Mouse (Mus musculus): Measurements from ENCODE around the gene Rybp. TPM values are rescaled to one million over a fixed set of nuclear protein-coding genes. Genes with fewer than 3 reads are reported as not detected.

Gene Rybp
- polyA plus RNA-seq, 1 experiment, result 5.4 TPM

- TF ChIP-seq GATA1 (IDR thresholded peaks at IDR 0.05; ENCODE audit: low read length), result no peak
These were observed 73.0 kb downstream of the Rybp start for GRCm38 (mm10) chr6:100214132-100214913.

GRCm38 (mm10) chr6:100213596-100213995, 73.7 kb downstream of the Rybp start:
- no peak for TF ChIP-seq GATA1 (IDR thresholded peaks at IDR 0.05; ENCODE audit: low read length)

DNA sequence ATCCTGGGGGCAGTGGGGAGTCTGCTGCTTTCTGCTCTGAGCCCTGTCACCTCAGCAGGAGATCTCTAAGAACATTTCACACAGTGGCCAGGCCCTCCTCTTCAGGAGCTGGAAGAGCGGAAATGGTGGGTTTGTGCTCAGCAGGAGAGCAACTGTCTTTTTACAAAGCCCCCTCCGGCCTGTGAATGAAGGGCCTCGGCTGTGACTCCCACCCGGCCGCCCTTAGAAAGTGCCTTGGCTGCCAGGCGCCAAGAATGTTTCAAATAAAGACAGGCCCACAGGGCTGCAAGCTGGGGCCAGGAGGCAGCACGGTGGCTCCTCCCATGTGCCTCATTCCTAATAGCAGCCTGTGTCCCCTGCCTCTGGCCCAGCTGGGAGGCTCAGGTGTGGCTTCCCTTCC, 74.5 kb downstream of the Rybp start:
- no peak for TF ChIP-seq GATA1 (IDR thresholded peaks at IDR 0.05; ENCODE audit: low read length)

DNA sequence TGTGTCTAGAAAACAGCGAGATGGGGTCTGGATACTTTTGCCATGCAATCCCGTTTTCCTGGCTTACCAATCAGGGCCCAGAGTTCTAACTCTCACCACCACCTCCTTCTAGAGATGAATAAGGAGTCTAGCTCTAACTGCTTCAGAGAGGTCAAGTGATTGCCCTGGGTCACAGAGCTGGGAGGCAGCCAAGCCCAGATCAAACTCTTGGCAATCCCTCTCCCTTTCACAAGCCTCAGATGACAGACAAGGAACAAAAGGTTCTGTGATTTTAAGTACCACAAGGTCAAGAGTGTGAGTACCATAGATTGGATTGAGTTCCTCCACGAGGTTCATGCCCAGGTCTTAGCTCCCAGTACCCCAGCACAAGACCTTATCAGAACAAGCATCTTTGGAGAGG, 75.6 kb downstream of the Rybp start:
- no peak for TF ChIP-seq GATA1 (IDR thresholded peaks at IDR 0.05; ENCODE audit: low read length)

- no peak for TF ChIP-seq GATA1 (IDR thresholded peaks at IDR 0.05; ENCODE audit: low read length)
These were observed 76.8 kb downstream of the Rybp start for GRCm38 (mm10) chr6:100210517-100210916.

GRCm38 (mm10) chr6:100206741-100207275, 80.5 kb downstream of the Rybp start:
- no peak for TF ChIP-seq GATA1 (IDR thresholded peaks at IDR 0.05; ENCODE audit: low read length)

DNA sequence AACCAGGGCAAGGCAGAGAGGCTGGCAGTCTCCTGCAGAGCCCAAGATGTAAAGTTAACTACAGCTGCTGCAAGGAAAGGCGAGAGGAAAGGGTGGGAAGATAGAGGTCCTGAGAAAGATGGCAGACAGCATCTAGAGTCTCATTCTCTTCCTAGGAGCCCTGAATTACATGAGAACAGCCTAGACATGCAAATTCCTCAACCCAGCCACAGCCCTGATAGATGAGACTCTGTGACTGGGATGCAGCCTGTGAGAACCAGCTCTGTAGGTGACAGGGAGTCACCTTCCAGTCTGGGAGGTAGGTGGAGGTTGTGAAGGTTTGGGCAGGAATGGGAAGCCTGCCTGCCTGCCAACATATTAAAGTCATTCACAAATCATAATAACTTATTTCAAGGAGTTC, 81.0 kb downstream of the Rybp start:
- TF ChIP-seq GATA1 (IDR thresholded peaks at IDR 0.05; ENCODE audit: low read length), result no peak

GRCm38 (mm10) chr6:100204436-100204835, 82.8 kb downstream of the Rybp start:
- no peak for TF ChIP-seq GATA1 (IDR thresholded peaks at IDR 0.05; ENCODE audit: low read length)

DNA sequence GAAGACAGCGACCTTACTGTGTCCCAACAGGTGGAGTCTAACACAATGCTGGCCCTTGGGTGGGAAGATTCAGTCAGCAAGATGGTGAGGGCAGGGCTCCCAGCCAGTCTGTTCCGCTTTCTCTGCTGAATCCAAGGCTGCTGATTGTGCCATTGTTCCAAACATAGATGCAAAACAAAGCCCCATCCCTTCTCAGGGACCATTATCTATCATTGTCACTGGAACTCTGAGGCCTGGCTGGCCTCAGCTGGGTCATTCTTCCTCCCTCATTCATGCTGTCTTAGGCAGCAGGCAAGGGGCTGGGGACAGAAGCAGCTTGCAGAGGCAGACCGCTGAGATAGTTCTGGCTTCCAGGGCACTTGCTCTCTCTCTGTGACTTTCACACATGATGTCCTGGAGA, 83.8 kb downstream of the Rybp start:
- no peak for TF ChIP-seq GATA1 (IDR thresholded peaks at IDR 0.05; ENCODE audit: low read length)

DNA sequence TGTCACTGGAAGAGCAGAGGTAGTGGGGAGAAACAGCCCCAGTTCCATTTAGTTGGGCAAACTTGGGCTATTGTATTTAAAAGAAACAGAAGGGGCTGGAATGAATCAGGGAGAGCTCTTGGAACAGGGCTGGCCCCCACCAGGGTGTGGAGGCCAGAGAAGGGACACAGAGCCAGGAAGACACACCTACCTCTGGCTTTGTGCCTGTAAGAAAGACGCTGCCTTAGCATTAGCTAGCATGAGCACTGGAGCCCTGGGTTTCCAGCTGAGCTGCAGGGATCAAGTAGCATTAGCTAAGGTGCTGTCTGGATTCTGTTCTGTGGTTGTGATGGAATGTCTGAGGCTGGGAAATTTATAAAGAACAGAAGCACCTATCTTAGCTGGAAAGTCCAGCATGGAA, 85.2 kb downstream of the Rybp start:
- no peak for TF ChIP-seq GATA1 (IDR thresholded peaks at IDR 0.05; ENCODE audit: low read length)

GRCm38 (mm10) chr6:100197102-100197501, 90.2 kb downstream of the Rybp start:
- no peak for TF ChIP-seq GATA1 (IDR thresholded peaks at IDR 0.05; ENCODE audit: low read length)

GRCm38 (mm10) chr6:100195870-100196409, 91.3 kb downstream of the Rybp start:
- TF ChIP-seq GATA1 (IDR thresholded peaks at IDR 0.05; ENCODE audit: low read length), result no peak

GRCm38 (mm10) chr6:100195091-100195490, 92.2 kb downstream of the Rybp start:
- no peak for TF ChIP-seq GATA1 (IDR thresholded peaks at IDR 0.05; ENCODE audit: low read length)

DNA sequence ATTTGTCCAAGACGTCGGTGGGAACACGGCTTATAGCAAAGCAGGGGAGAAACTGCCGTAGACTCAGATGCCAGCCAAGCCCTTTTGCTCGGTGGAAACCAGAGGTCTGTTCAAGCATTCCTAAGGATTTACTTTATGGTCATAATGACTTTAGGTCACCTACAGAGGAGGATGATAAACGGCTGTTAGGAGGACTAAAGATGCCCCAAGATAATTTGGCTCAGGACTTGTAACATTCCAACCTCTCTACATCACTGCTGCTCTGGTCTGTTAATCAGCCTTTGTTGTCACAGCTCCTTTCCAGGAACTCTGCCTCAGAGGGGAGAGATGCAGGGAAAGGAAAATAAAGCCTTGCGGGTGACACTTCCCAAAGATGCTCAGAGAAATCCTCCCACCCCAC, 93.5 kb downstream of the Rybp start:
- no peak for TF ChIP-seq GATA1 (IDR thresholded peaks at IDR 0.05; ENCODE audit: low read length)

DNA sequence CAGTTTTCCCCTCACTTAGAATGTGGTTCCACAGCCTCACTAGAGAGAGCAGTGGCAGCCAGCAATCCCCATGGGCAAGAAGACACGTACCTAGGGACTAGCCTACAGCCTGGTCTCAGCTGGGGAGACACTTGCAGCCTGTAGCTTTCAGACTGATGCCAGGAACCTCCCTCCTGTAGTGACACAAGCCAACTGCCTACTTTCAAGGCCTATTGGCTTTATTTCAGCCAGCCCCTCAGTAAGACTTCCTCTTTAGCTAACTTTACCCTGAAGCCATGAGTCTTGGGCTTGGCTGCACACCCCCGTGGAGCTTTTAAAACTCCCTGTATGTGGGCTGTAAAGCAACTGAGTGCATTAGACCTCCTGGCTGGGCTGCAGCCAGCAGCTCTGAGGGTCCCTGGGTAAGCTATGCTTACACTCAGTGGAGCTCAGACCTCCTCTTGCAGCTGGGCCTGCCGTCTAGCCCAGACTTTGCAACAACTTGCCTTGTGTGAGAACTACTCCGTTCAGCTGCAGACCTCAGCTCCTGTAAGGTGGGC, 94.5 kb downstream of the Rybp start:
- TF ChIP-seq GATA1 (IDR thresholded peaks at IDR 0.05; ENCODE audit: low read length), result no peak

DNA sequence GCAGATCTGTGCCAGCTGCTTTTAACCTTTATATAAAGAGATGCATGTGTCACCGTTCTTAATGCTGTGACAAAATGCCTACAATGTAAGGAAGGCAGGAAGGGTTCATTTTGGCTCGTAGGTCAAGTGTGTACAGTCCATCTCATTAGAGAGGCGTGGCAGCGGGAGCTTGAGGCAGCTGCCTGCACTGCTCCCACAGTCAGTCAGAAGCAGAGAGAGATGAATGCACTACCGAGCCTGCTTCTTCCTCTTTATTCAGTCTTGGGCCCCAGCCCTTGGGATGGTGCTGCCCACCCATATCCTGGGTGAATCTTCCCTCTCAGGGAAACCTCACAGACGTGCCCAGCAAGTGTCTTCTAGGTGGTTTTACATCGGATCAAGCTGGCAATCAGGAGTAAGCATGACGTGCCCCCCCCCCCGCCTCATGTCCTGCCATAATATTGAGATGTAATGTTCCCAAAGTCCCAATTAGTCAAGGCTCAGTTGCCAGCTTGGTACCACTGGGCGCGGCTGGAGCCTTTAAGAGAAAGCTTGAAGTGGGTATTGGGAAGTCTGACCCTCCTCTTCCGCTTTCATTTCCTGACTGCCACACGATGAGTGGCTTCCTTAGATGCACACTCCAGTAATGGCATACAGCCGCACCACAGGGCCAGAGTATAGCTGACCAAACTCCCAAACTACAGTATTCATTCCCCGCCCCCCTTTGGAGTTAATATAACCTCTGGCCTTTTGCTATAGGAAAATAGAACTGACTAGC, 96.3 kb downstream of the Rybp start:
- no peak for TF ChIP-seq GATA1 (IDR thresholded peaks at IDR 0.05; ENCODE audit: low read length)

Data from G1E-ER4 (cell line).